Mouse (Mus musculus): ENCODE results near the gene Ppp5c. TPM values are rescaled to one million over a fixed set of nuclear protein-coding genes. Genes with fewer than 3 reads are reported as not detected.
A peak's percentile ranks its signal among the peaks of the same experiment; 100 is the strongest.

Ppp5c gene
- total and polyA plus RNA-seq, 3 experiments: 50.2 to 112 (median 94.1) TPM

DNA sequence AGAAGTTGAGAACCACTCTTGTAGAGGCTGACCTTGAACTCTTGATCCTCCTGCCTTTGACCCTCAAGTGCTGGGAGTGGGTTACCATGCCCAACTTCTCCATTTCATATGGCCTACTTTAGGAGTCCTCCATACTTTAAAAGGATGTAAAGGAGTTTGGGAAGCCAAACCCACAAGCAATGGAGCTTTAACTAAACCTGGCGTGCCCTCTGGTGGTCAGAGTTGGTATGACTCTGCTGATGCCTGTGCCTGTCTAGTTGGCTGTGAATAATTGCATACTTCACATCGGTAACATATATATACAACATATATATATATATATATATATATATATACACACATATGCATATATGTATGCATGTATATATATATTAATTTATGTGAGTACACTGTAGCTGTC, 38.7 kb upstream of the Ppp5c start:
- peaks cover 43% of the 10 kb centered on the region for H3K4me1 ChIP-seq (ENCODE audit: insufficient read depth, low read depth, low read length)
- no peak overlapping the region for H3K4me3 ChIP-seq (ENCODE audit: low read depth, low read length)
- ATAC-seq (ENCODE audit: extremely low read depth, insufficient number of reproducible peaks, low FRiP score, poor library complexity, severe bottlenecking) (peak; percentile 38; the same call in 1 of the 2 replicates), DNase-seq (ENCODE audit: low spot score) (no peak)
- no peak for TF ChIP-seq GATA2 (IDR thresholded peaks at IDR 0.05; ENCODE audit: borderline replicate concordance, low read depth, low read length)
- TF ChIP-seq CTCF (IDR thresholded peaks at IDR 0.05; ENCODE audit: low read depth, low read length): peak; percentile 85
- TF ChIP-seq POLR2AphosphoS5 (IDR thresholded peaks at IDR 0.05; ENCODE audit: insufficient replicate concordance, low read depth, low read length): peak; percentile 64; the same call in 1 of the 2 replicates
- H3K36me3 ChIP-seq (replicated peaks): peaks cover 7% of the 10 kb centered on the region
- no peaks in the 10 kb centered on the region for H3K27me3 ChIP-seq (ENCODE audit: insufficient read depth, low read length)
- no peaks in the 10 kb centered on the region for H3K9me3 ChIP-seq (replicated peaks)

GRCm38 (mm10) chr7:17065620-17066019, 37.9 kb upstream of the Ppp5c start:
- ATAC-seq (ENCODE audit: extremely low read depth, insufficient number of reproducible peaks, low FRiP score, poor library complexity, severe bottlenecking) (peak; percentile 46), DNase-seq (ENCODE audit: low spot score) (no peak)
- no peak for TF ChIP-seq GATA2 (IDR thresholded peaks at IDR 0.05; ENCODE audit: borderline replicate concordance, low read depth, low read length)
- 0 out of 2 replicates have a peak, but pooled peaks have one; percentile 17 for TF ChIP-seq TAL1 (conservative IDR thresholded peaks at IDR 0.05; ENCODE audit: low read depth, low read length)
- H3K36me3 ChIP-seq (replicated peaks): peaks cover 7% of the 10 kb centered on the region
- H3K4me3 ChIP-seq (ENCODE audit: low read depth, low read length): peak overlapping the region; percentile 60; the same call in 1 of the 2 replicates
- peaks cover 51% of the 10 kb centered on the region for H3K4me1 ChIP-seq (ENCODE audit: insufficient read depth, low read depth, low read length)
- no peaks in the 10 kb centered on the region for H3K27me3 ChIP-seq (ENCODE audit: insufficient read depth, low read length)
- no peaks in the 10 kb centered on the region for H3K9me3 ChIP-seq (replicated peaks)

GRCm38 (mm10) chr7:17062845-17063244, 35.1 kb upstream of the Ppp5c start:
- Histone ChIP-seq H3K9me3 (replicated peaks) (no peaks in the 10 kb centered on the region), H3K36me3 (replicated peaks) (peaks cover 19% of the 10 kb centered on the region), H3K4me3 (ENCODE audit: low read depth, low read length) (peak overlapping the region; percentile 68; the same call in 1 of the 2 replicates), H3K27me3 (ENCODE audit: insufficient read depth, low read length) (no peaks in the 10 kb centered on the region), H3K4me1 (ENCODE audit: insufficient read depth, low read depth, low read length) (peaks cover 73% of the 10 kb centered on the region)
- ATAC-seq (ENCODE audit: extremely low read depth, insufficient number of reproducible peaks, low FRiP score, poor library complexity, severe bottlenecking) (0 out of 2 replicates have a peak, but pooled peaks have one; percentile 2), DNase-seq (ENCODE audit: low spot score) (no peak)
- TF ChIP-seq CTCF (IDR thresholded peaks at IDR 0.05; ENCODE audit: low read depth, low read length) (no peak), GATA2 (IDR thresholded peaks at IDR 0.05; ENCODE audit: borderline replicate concordance, low read depth, low read length) (no peak), TAL1 (conservative IDR thresholded peaks at IDR 0.05; ENCODE audit: low read depth, low read length) (no peak), POLR2AphosphoS5 (IDR thresholded peaks at IDR 0.05; ENCODE audit: insufficient replicate concordance, low read depth, low read length) (no peak), GATA1 (IDR thresholded peaks at IDR 0.05; ENCODE audit: borderline replicate concordance, low read length) (no peak)

DNA sequence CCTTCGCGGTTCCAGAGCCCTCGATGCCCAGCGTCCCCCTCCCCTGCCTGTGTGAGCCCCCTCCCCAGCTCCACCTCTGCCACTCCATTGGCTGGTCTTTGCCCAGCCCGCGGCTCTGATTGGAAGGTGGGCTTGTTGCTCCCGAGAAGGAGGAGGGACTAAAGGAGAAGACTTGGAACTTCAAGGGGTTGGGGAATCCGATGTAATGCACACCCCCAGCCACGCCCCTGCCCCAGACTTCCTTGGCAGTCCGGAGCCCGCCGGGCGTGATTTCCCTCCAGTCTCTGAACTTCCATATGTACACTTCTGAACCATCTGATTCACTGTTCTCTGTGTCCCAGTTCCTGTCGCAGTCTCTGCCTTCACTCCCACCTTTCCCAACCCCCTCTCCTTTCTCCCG, 34.7 kb upstream of the Ppp5c start, which contains the start of gene Hif3a:
TSS of gene Hif3a (minus strand) at position 39 of the 400 bp plus-strand sequence.
- Histone ChIP-seq H3K4me3 (ENCODE audit: low read depth, low read length) (peak within 1 kb of the TSS; percentile 76), H3K36me3 (replicated peaks) (peaks cover 15% of the 10 kb centered on the region), H3K4me1 (ENCODE audit: insufficient read depth, low read depth, low read length) (peaks cover 76% of the 10 kb centered on the region), H3K27me3 (ENCODE audit: insufficient read depth, low read length) (no peaks in the 10 kb centered on the region), H3K9me3 (replicated peaks) (no peaks in the 10 kb centered on the region)
- no peak for TF ChIP-seq CTCF (IDR thresholded peaks at IDR 0.05; ENCODE audit: low read depth, low read length)
- TF ChIP-seq POLR2AphosphoS5 (IDR thresholded peaks at IDR 0.05; ENCODE audit: insufficient replicate concordance, low read depth, low read length): no peak
- no peak for TF ChIP-seq GATA2 (IDR thresholded peaks at IDR 0.05; ENCODE audit: borderline replicate concordance, low read depth, low read length)
- no peak for TF ChIP-seq TAL1 (conservative IDR thresholded peaks at IDR 0.05; ENCODE audit: low read depth, low read length)
- TF ChIP-seq GATA1 (IDR thresholded peaks at IDR 0.05; ENCODE audit: borderline replicate concordance, low read length): no peak
- no peak for ATAC-seq (ENCODE audit: extremely low read depth, insufficient number of reproducible peaks, low FRiP score, poor library complexity, severe bottlenecking)
- DNase-seq (ENCODE audit: low spot score): peak; percentile 16

- no peaks in the 10 kb centered on the region for H3K9me3 ChIP-seq (replicated peaks)
- H3K27me3 ChIP-seq (ENCODE audit: insufficient read depth, low read length): no peaks in the 10 kb centered on the region
- peaks cover 79% of the 10 kb centered on the region for H3K4me1 ChIP-seq (ENCODE audit: insufficient read depth, low read depth, low read length)
- TF ChIP-seq GATA2 (IDR thresholded peaks at IDR 0.05; ENCODE audit: borderline replicate concordance, low read depth, low read length) (no peak), CTCF (IDR thresholded peaks at IDR 0.05; ENCODE audit: low read depth, low read length) (peak; percentile 56), GATA1 (IDR thresholded peaks at IDR 0.05; ENCODE audit: borderline replicate concordance, low read length) (no peak), TAL1 (conservative IDR thresholded peaks at IDR 0.05; ENCODE audit: low read depth, low read length) (no peak), POLR2AphosphoS5 (IDR thresholded peaks at IDR 0.05; ENCODE audit: insufficient replicate concordance, low read depth, low read length) (no peak)
- peaks cover 18% of the 10 kb centered on the region for H3K36me3 ChIP-seq (replicated peaks)
- peak overlapping the region; percentile 76 for H3K4me3 ChIP-seq (ENCODE audit: low read depth, low read length)
- DNase-seq (ENCODE audit: low spot score): peak; percentile 78
- peak; percentile 18 for ATAC-seq (ENCODE audit: extremely low read depth, insufficient number of reproducible peaks, low FRiP score, poor library complexity, severe bottlenecking)
Measured at GRCm38 (mm10) chr7:17060782-17061605, 33.3 kb upstream of the Ppp5c start.

GRCm38 (mm10) chr7:17060031-17060781, 32.5 kb upstream of the Ppp5c start:
- DNase-seq (ENCODE audit: low spot score) (peak; percentile 85), ATAC-seq (ENCODE audit: extremely low read depth, insufficient number of reproducible peaks, low FRiP score, poor library complexity, severe bottlenecking) (peak; percentile 19)
- peak overlapping the region; percentile 76 for H3K4me3 ChIP-seq (ENCODE audit: low read depth, low read length)
- peaks cover 23% of the 10 kb centered on the region for H3K36me3 ChIP-seq (replicated peaks)
- no peaks in the 10 kb centered on the region for H3K27me3 ChIP-seq (ENCODE audit: insufficient read depth, low read length)
- TF ChIP-seq GATA1 (IDR thresholded peaks at IDR 0.05; ENCODE audit: borderline replicate concordance, low read length) (no peak), TAL1 (conservative IDR thresholded peaks at IDR 0.05; ENCODE audit: low read depth, low read length) (no peak), CTCF (IDR thresholded peaks at IDR 0.05; ENCODE audit: low read depth, low read length) (no peak), POLR2AphosphoS5 (IDR thresholded peaks at IDR 0.05; ENCODE audit: insufficient replicate concordance, low read depth, low read length) (no peak), GATA2 (IDR thresholded peaks at IDR 0.05; ENCODE audit: borderline replicate concordance, low read depth, low read length) (no peak)
- no peaks in the 10 kb centered on the region for H3K9me3 ChIP-seq (replicated peaks)
- peaks cover 77% of the 10 kb centered on the region for H3K4me1 ChIP-seq (ENCODE audit: insufficient read depth, low read depth, low read length)

All from G1E (cell line).